Mouse (Mus musculus): ENCODE measurements around the gene Auh.

The Auh gene

GRCm38 (mm10) chr13:52878823-52879222, 50.7 kb downstream of the Auh start:
- DNase-seq (ENCODE audit: low spot score), result no peak

GRCm38 (mm10) chr13:52875541-52876325, 53.7 kb downstream of the Auh start:
- no peak for DNase-seq (ENCODE audit: low spot score)

GRCm38 (mm10) chr13:52875089-52875488, 54.4 kb downstream of the Auh start:
- no peak for DNase-seq (ENCODE audit: low spot score)

- DNase-seq (ENCODE audit: low spot score), result no peak
Measured at GRCm38 (mm10) chr13:52874338-52874737, 55.1 kb downstream of the Auh start.

- no peak for DNase-seq (ENCODE audit: low spot score)
Measured at GRCm38 (mm10) chr13:52873923-52874322, 55.6 kb downstream of the Auh start.

- no peak for DNase-seq (ENCODE audit: low spot score)
Measured at GRCm38 (mm10) chr13:52866005-52866792, 63.3 kb downstream of the Auh start.

GRCm38 (mm10) chr13:52863436-52863835, 66.0 kb downstream of the Auh start:
- DNase-seq (ENCODE audit: low spot score), result no peak

- no peak for DNase-seq (ENCODE audit: low spot score)
Measured at GRCm38 (mm10) chr13:52860006-52860685, 69.3 kb downstream of the Auh start.

GRCm38 (mm10) chr13:52859065-52859820, 70.2 kb downstream of the Auh start:
- no peak for DNase-seq (ENCODE audit: low spot score)

GRCm38 (mm10) chr13:52858373-52858772, 71.1 kb downstream of the Auh start:
- peak; percentile 20 for DNase-seq (ENCODE audit: low spot score)

- DNase-seq (ENCODE audit: low spot score), result no peak
Measured at GRCm38 (mm10) chr13:52857781-52858180, 71.7 kb downstream of the Auh start.

GRCm38 (mm10) chr13:52853536-52853935, 75.9 kb downstream of the Auh start:
- no peak for DNase-seq (ENCODE audit: low spot score)

GRCm38 (mm10) chr13:52851886-52852285, 77.6 kb downstream of the Auh start:
- no peak for DNase-seq (ENCODE audit: low spot score)

- no peak for DNase-seq (ENCODE audit: low spot score)
Measured at GRCm38 (mm10) chr13:52850024-52850723, 79.3 kb downstream of the Auh start.

- no peak for DNase-seq (ENCODE audit: low spot score)
Measured at GRCm38 (mm10) chr13:52849394-52849801, 80.1 kb downstream of the Auh start.

GRCm38 (mm10) chr13:52847481-52847880, 82.0 kb downstream of the Auh start:
- DNase-seq (ENCODE audit: low spot score), result no peak

GRCm38 (mm10) chr13:52847071-52847470, 82.4 kb downstream of the Auh start:
- DNase-seq (ENCODE audit: low spot score), result no peak

GRCm38 (mm10) chr13:52845618-52846017, 83.9 kb downstream of the Auh start:
- no peak for DNase-seq (ENCODE audit: low spot score)

- DNase-seq (ENCODE audit: low spot score), result no peak
Measured at GRCm38 (mm10) chr13:52843536-52844178, 85.8 kb downstream of the Auh start.

GRCm38 (mm10) chr13:52836231-52836630, 93.2 kb downstream of the Auh start:
- no peak for DNase-seq (ENCODE audit: low spot score)

- DNase-seq (ENCODE audit: low spot score), result no peak
Measured at GRCm38 (mm10) chr13:52834591-52834990, 94.9 kb downstream of the Auh start.

Data from urinary bladder, postnatal 25 days (tissue).